Mouse (Mus musculus) myocyte (in vitro differentiated cells): ENCODE data around the gene I0C0044D17Rik. TPM values are rescaled to one million over a fixed set of nuclear protein-coding genes. Genes with fewer than 3 reads are reported as not detected.

Experiments used
- H3K27me3 ChIP-seq: one replicate; pipeline ENCODE4 v1.6.1; 2011; ENCODE audit not compliant: control insufficient read depth, insufficient read depth, insufficient read length
- H3K36me3 ChIP-seq: one replicate; pipeline ENCODE4 v1.6.1; 2011; ENCODE audit not compliant: control insufficient read depth, insufficient read depth
- H3K4me2 ChIP-seq: one replicate; pipeline ENCODE4 v1.6.1; 2011; ENCODE audit warnings: low read depth, control low read depth
- H3K4me3 ChIP-seq: one replicate; pipeline ENCODE4 v1.5.1; 2011; ENCODE audit warnings: mild to moderate bottlenecking, control low read depth, moderate library complexity
- H3K79me2 ChIP-seq: one replicate; pipeline ENCODE4 v1.6.1; 2011; ENCODE audit not compliant: control insufficient read depth, insufficient read depth
- H3ac ChIP-seq: one replicate; pipeline ENCODE4 v1.6.1; 2011; ENCODE audit not compliant: control insufficient read depth, insufficient read length
- CEBPB ChIP-seq: IDR thresholded peaks from 2 replicates; pipeline ENCODE4 v1.6.1; 2011; ENCODE audit warnings: mild to moderate bottlenecking, moderate library complexity; ENCODE audit not compliant: poor library complexity, insufficient read depth, severe bottlenecking
- E2F4 ChIP-seq: IDR thresholded peaks from one replicate; pipeline ENCODE4 v1.6.1; 2011; ENCODE audit warnings: mild to moderate bottlenecking, control low read depth, moderate library complexity; ENCODE audit not compliant: insufficient read depth
- MAX ChIP-seq: IDR thresholded peaks from one replicate; pipeline ENCODE4 v1.6.1; 2011; ENCODE audit warnings: low read depth, mild to moderate bottlenecking, control low read depth
- MYOD1 ChIP-seq, 3 experiments: IDR thresholded peaks; one replicate each; pipeline ENCODE4 v1.6.1; 2011; ENCODE audit warnings: control low read depth in 2 of 3, low read depth in 2 of 3, mild to moderate bottlenecking in 2 of 3, moderate library complexity in 1 of 3; ENCODE audit not compliant: insufficient read length in 2 of 3, control insufficient read depth in 1 of 3
- MYOG ChIP-seq, 3 experiments: IDR thresholded peaks; one replicate each; pipeline ENCODE4 v1.6.1; 2011; ENCODE audit warnings: control low read depth in 2 of 3, low read depth in 2 of 3, mild to moderate bottlenecking in 2 of 3; ENCODE audit not compliant: insufficient read length in 2 of 3, control insufficient read depth in 1 of 3, insufficient read depth in 1 of 3
- POLR2A ChIP-seq: IDR thresholded peaks from one replicate; pipeline ENCODE4 v1.6.1; 2011; ENCODE audit warnings: low read depth, mild to moderate bottlenecking, control low read depth, moderate library complexity; ENCODE audit not compliant: insufficient read length
- POLR2AphosphoS2 ChIP-seq: IDR thresholded peaks from one replicate; pipeline ENCODE4 v1.6.1; 2011; ENCODE audit warnings: low read depth, control low read depth; ENCODE audit not compliant: insufficient read length
- REST ChIP-seq: IDR thresholded peaks from one replicate; pipeline ENCODE4 v1.6.1; 2011; ENCODE audit warnings: mild to moderate bottlenecking, control low read depth, moderate library complexity; ENCODE audit not compliant: insufficient read depth, insufficient read length
- SRF ChIP-seq: IDR thresholded peaks from one replicate; pipeline ENCODE4 v1.6.1; 2011; ENCODE audit warnings: low read depth; ENCODE audit not compliant: control insufficient read depth, insufficient read length
- TCF12 ChIP-seq: IDR thresholded peaks from one replicate; pipeline ENCODE4 v1.6.1; 2011; ENCODE audit warnings: mild to moderate bottlenecking, control low read depth; ENCODE audit not compliant: poor library complexity, insufficient read depth, severe bottlenecking
- TCF3 ChIP-seq: IDR thresholded peaks from one replicate; pipeline ENCODE4 v1.6.1; 2011; ENCODE audit warnings: low read depth, control low read depth; ENCODE audit not compliant: insufficient read length
- USF1 ChIP-seq: IDR thresholded peaks from one replicate; pipeline ENCODE4 v1.6.1; 2011; ENCODE audit warnings: low read depth, mild to moderate bottlenecking, control low read depth, moderate library complexity
- polyA plus RNA-seq: library from polyadenylated mRNA; unstranded; fragments of >200 nt; fragmentation: generic; extraction: Trizol; gene quantifications from one replicate; pipeline ENCODE4 v1.2.1, GENCODE M21; 2012; ENCODE audit warnings: missing spikeins

Gene I0C0044D17Rik
- polyA plus RNA-seq, 1 experiment, result not detected

DNA sequence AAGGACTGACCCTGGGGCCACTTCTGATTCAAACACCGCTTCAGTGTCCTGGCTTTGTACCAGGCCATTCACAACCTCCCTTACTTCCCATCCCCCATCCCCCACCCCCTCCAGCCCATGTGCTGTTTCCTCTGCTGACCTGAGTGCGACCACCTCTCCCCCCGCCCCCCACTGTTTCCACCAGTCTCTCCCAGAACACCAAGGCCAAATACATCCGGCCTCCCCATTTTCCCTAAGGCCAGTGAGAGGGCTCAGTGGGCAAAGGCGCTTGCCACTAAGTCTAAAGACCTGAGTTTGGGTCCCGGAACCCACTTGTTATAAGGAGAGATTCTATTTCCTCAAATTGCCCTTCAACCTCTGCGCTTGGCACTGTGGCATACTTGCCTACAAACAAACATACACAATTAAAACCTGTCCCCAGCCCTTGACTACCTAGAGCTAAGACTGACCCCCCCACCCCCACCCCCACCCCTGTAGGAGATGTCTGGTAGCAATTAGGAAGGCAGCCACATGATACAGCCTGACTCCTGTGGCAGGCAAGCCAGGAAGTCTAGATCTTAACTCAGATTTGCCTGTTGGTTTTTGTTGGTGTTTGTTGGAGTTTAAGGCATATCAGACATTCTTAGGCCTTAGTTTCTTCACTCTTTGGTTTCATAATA, 19.0 kb downstream of the I0C0044D17Rik start:
- no peaks in the 10 kb centered on the region for H3K27me3 ChIP-seq
- TF ChIP-seq REST (no peak), POLR2AphosphoS2 (no peak), CEBPB (no peak), POLR2A (no peak), E2F4 (no peak), SRF (no peak), MYOD1 (IDR thresholded peaks at IDR 0.05; ENCODE audit: control insufficient read depth in 1 of 3, insufficient read length in 2 of 3, low read depth in 2 of 3) (no peak), MAX (no peak), MYOG (IDR thresholded peaks at IDR 0.05; ENCODE audit: control insufficient read depth in 1 of 3, insufficient read depth in 1 of 3, insufficient read length in 2 of 3, low read depth in 2 of 3) (no peak), TCF12 (no peak), USF1 (no peak), TCF3 (no peak)
- H3ac ChIP-seq, result no peak overlapping the region
- H3K4me2 ChIP-seq, result no peak overlapping the region
- no peak overlapping the region for H3K4me3 ChIP-seq
- H3K36me3 ChIP-seq, result no peaks in the 10 kb centered on the region
- no peaks in the 10 kb centered on the region for H3K79me2 ChIP-seq

DNA sequence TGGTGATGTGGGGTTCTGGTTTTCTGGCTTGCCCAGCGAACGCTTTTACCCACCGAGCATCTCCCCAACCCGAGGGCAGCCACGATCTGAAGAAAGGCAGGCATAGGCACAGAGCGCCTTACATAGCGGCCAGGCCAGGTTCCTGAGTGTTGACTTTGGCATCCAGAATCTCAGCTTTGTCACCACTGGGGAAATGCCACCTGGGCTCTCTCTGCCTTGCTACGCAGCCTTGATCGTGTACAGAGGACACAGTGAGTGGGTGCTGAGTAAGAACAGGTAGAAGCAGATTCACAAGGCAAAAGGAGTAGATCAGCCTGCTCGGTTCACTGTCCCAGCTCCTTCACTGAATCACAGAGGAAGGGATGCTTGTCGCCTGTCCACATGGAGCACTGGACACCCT, 21.9 kb downstream of the I0C0044D17Rik start:
- H3K36me3 ChIP-seq, result no peaks in the 10 kb centered on the region
- TF ChIP-seq MYOD1 (IDR thresholded peaks at IDR 0.05; ENCODE audit: control insufficient read depth in 1 of 3, insufficient read length in 2 of 3, low read depth in 2 of 3) (no peak), TCF12 (no peak), POLR2A (no peak), MYOG (IDR thresholded peaks at IDR 0.05; ENCODE audit: control insufficient read depth in 1 of 3, insufficient read depth in 1 of 3, insufficient read length in 2 of 3, low read depth in 2 of 3) (no peak), REST (no peak), CEBPB (no peak), USF1 (no peak), E2F4 (no peak), TCF3 (no peak), SRF (no peak)
- no peak overlapping the region for H3K4me2 ChIP-seq
- no peak overlapping the region for H3ac ChIP-seq
- H3K4me3 ChIP-seq, result no peak overlapping the region
- no peaks in the 10 kb centered on the region for H3K27me3 ChIP-seq
- no peaks in the 10 kb centered on the region for H3K79me2 ChIP-seq

DNA sequence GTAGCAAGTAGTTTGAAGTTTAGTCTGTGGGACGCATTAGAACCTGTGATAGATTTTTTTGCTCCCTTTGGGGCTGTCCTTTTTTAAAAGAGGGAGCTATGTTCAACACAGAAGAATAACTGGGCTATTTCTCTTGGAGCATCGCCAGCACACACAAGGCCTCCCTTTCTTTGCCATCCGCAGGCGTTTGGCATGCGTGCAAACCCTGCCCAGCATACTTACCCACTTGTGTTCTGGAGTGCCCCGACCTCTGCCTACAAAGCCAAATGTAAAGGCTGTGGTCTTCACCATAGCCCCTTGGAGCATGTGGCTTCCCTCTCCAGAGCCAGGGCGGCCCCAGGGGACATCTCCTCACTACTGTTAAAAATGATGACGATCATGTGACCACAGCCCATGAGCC, 22.8 kb downstream of the I0C0044D17Rik start:
- no peak overlapping the region for H3ac ChIP-seq
- H3K79me2 ChIP-seq, result no peaks in the 10 kb centered on the region
- TF ChIP-seq TCF12, result no peak
- no peak for TF ChIP-seq POLR2AphosphoS2
- TF ChIP-seq CEBPB, result no peak
- TF ChIP-seq MYOG (IDR thresholded peaks at IDR 0.05; ENCODE audit: control insufficient read depth in 1 of 3, insufficient read depth in 1 of 3, insufficient read length in 2 of 3, low read depth in 2 of 3), result no peak
- TF ChIP-seq E2F4, result no peak
- TF ChIP-seq REST, result no peak
- TF ChIP-seq SRF, result no peak
- TF ChIP-seq TCF3, result no peak

GRCm38 (mm10) chr4:98796591-98797341, 26.9 kb downstream of the I0C0044D17Rik start:
- Histone ChIP-seq H3K79me2 (no peaks in the 10 kb centered on the region), H3K27me3 (no peaks in the 10 kb centered on the region), H3ac (no peak overlapping the region), H3K36me3 (no peaks in the 10 kb centered on the region), H3K4me3 (no peak overlapping the region), H3K4me2 (no peak overlapping the region)
- TF ChIP-seq CEBPB, result no peak
- TF ChIP-seq MAX, result no peak
- no peak for TF ChIP-seq MYOG (IDR thresholded peaks at IDR 0.05; ENCODE audit: control insufficient read depth in 1 of 3, insufficient read depth in 1 of 3, insufficient read length in 2 of 3, low read depth in 2 of 3)

More for the DNA sequence above, 22.8 kb downstream of the I0C0044D17Rik start:
- Histone ChIP-seq H3K36me3 (no peaks in the 10 kb centered on the region), H3K4me3 (no peak overlapping the region), H3K27me3 (no peaks in the 10 kb centered on the region), H3K4me2 (no peak overlapping the region)

DNA sequence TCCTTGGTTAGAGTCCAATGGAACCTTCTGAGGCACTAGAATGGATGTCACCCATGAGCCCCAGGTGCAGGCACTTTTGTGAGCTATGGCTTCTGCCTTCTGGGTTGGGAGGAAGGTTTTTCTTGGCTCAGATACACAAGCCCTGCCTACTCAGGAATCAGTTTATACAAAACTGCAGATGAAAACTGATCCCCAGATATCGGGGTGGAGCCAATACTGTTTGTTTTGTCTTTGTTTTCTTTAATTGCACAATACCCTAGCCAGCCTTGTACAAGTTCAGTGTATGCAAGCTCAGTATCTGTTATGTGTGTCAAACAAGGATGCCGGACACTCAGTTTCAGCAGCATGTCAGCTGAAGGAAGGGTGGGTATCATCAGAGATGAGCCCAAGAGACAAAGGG, 28.4 kb downstream of the I0C0044D17Rik start:
- H3K36me3 ChIP-seq, result no peaks in the 10 kb centered on the region
- no peak overlapping the region for H3K4me2 ChIP-seq
- H3K27me3 ChIP-seq, result no peaks in the 10 kb centered on the region
- no peak overlapping the region for H3ac ChIP-seq
- TF ChIP-seq TCF12, result no peak
- TF ChIP-seq MAX, result no peak
- TF ChIP-seq E2F4, result no peak
- TF ChIP-seq CEBPB, result no peak
- TF ChIP-seq POLR2A, result no peak
- TF ChIP-seq REST, result no peak
- TF ChIP-seq TCF3, result no peak
- TF ChIP-seq MYOG (IDR thresholded peaks at IDR 0.05; ENCODE audit: control insufficient read depth in 1 of 3, insufficient read depth in 1 of 3, insufficient read length in 2 of 3, low read depth in 2 of 3), result no peak
- H3K79me2 ChIP-seq, result no peaks in the 10 kb centered on the region
- no peak overlapping the region for H3K4me3 ChIP-seq
